9 mouse cellular contexts compared by ENCODE assay signal in the genomic region with DNA sequence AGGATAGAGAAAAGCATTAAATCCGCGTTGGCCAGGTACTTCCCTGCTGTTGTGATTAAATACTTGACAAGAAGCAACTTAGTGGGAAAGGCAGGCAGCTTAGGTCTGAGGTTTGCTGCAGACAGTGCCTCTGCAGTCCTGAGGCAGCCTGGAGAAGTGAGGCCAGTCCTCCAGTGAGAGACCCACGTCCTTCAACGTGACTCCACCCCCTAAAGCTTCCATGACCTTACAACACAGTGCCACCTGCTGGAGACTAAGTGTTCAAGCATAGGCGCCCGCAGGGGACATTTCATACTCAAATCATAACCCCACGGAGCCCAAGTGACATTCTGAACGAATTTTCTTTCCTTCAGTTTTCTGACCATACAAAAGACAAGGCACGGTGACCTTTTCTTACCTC.
DNase-seq lines count a peak whose midpoint lies in the region; ATAC-seq and TF ChIP-seq lines count a peak whose summit lies in the region.
"Had no signal": no experiment of that assay in that cellular context is flagged by ENCODE, and none has a peak within 500 bp of the region (broad histone marks: within the 10 kb centered on the region; RNA-seq: fewer than 3 reads in every experiment).

No protein-coding gene starts in this region.

- ATAC-seq in liver, embryonic 11.5 days (replicated peaks; ENCODE audit: low FRiP score), result peak; percentile 70
- peak; percentile 54; the same call in 1 of the 2 replicates for ATAC-seq in neural tube, embryonic 14.5 days (ENCODE audit: low read depth)

- H3K9ac ChIP-seq in liver, embryonic 11.5 days (ENCODE audit: low read depth, low read length), result no peak overlapping the region
- H3K9ac ChIP-seq in neural tube, embryonic 14.5 days (replicated peaks; ENCODE audit: low read depth, low read length), result no peak overlapping the region

- H3K4me2 ChIP-seq in liver, embryonic 11.5 days, result no peak overlapping the region
- H3K4me2 ChIP-seq in neural tube, embryonic 14.5 days (ENCODE audit: low read depth, low read length), result no peak overlapping the region

- H3K4me1 ChIP-seq in embryonic fibroblast, embryonic 13.5 days (ENCODE audit: control insufficient read depth, insufficient read depth, low read length), result no peaks in the 10 kb centered on the region
- no peaks in the 10 kb centered on the region; the same call in 1 of the 2 replicates for H3K4me1 ChIP-seq in liver, embryonic 11.5 days (replicated peaks; ENCODE audit: control insufficient read depth, insufficient read depth, low read length)
- peaks cover 3% of the 10 kb centered on the region; the same call in 1 of the 2 replicates for H3K4me1 ChIP-seq in neural tube, embryonic 14.5 days (ENCODE audit: control insufficient read depth, insufficient read depth, low read length)

- peak; percentile 54 for DNase-seq in layer of hippocampus, adult 11-12 months (ENCODE audit: low spot score)
- no peak for DNase-seq in layer of hippocampus, postnatal 36 days
- DNase-seq in brain, adult 2 months (ENCODE audit: low read depth, low spot score), result peak; percentile 89
- peak; percentile 75 for DNase-seq in heart, postnatal 4 days
- no peak for DNase-seq in liver, embryonic 11.5 days (ENCODE audit: low spot score)
- DNase-seq in yolk sac, embryonic 10.5 days (ENCODE audit: low spot score), result peak; percentile 68

- H3K9me3 ChIP-seq in liver, embryonic 11.5 days (ENCODE audit: control insufficient read depth, low read length), result no peaks in the 10 kb centered on the region
- no peaks in the 10 kb centered on the region for H3K9me3 ChIP-seq in neural tube, embryonic 14.5 days (ENCODE audit: control insufficient read depth, low read length)

- H3K27ac ChIP-seq in embryonic fibroblast, embryonic 13.5 days (ENCODE audit: insufficient read depth, low read length), result no peak overlapping the region
- no peak overlapping the region for H3K27ac ChIP-seq in liver, embryonic 11.5 days (ENCODE audit: low read depth, low read length)
- H3K27ac ChIP-seq in neural tube, embryonic 14.5 days (ENCODE audit: low read depth, low read length), result no peak overlapping the region

- WGBS in liver, embryonic 11.5 days, result 39% methylated on average over 9 of the region's 9 CpGs
- WGBS in neural tube, embryonic 14.5 days, result 33% methylated on average over 9 of the region's 9 CpGs

- no peak for TF ChIP-seq POLR2A in embryonic fibroblast, embryonic 13.5 days (IDR thresholded peaks at IDR 0.05; ENCODE audit: low read depth, low read length)

- H3K27me3 ChIP-seq in liver, embryonic 11.5 days (replicated peaks; ENCODE audit: control insufficient read depth, insufficient read depth, low read length), result no peaks in the 10 kb centered on the region
- H3K27me3 ChIP-seq in neural tube, embryonic 14.5 days (ENCODE audit: control insufficient read depth, insufficient read depth, low read length), result no peaks in the 10 kb centered on the region
- H3K27me3 ChIP-seq: megakaryocyte, embryonic 14.5 days had no signal

- TF ChIP-seq CTCF in embryonic fibroblast, embryonic 13.5 days (IDR thresholded peaks at IDR 0.05; ENCODE audit: borderline replicate concordance, insufficient read depth, low read length), result peak; percentile 27; the same call in 1 of the 2 replicates

- no peak overlapping the region for H3K4me3 ChIP-seq in embryonic fibroblast, embryonic 13.5 days (ENCODE audit: insufficient read depth, low read length)
- no peak overlapping the region for H3K4me3 ChIP-seq in liver, embryonic 11.5 days (ENCODE audit: low read depth, low read length)
- no peak overlapping the region for H3K4me3 ChIP-seq in neural tube, embryonic 14.5 days (ENCODE audit: low read depth, low read length)
- H3K4me3 ChIP-seq: megakaryocyte, embryonic 14.5 days had no signal

- no peaks in the 10 kb centered on the region for H3K36me3 ChIP-seq in liver, embryonic 11.5 days (ENCODE audit: control insufficient read depth, insufficient read depth, low read length)
- H3K36me3 ChIP-seq in neural tube, embryonic 14.5 days (ENCODE audit: control insufficient read depth, insufficient read depth, low read length), result no peaks in the 10 kb centered on the region

Comparison
In these comparisons a context has a peak if more than half of its experiments do, and no peak if none do; other contexts are left out.
1. DNase-seq: peak in layer of hippocampus, adult 11-12 months (single experiment), brain, adult 2 months (single experiment), heart, postnatal 4 days (single experiment) and yolk sac, embryonic 10.5 days (single experiment); none in layer of hippocampus, postnatal 36 days (0 of 2) and liver, embryonic 11.5 days (single experiment).